Mouse (Mus musculus) lung, adult 2 months (tissue): ENCODE data around the gene Myt1l.

Experiments
- CTCF ChIP-seq: fragments of 200-500 bp; IDR thresholded peaks from 2 replicates; pipeline ENCODE4 v1.5.1; 2011; ENCODE audit warnings: mild to moderate bottlenecking, low read length, control low read depth; ENCODE audit not compliant: insufficient read depth
- POLR2A ChIP-seq: fragments of 200-500 bp; IDR thresholded peaks from 2 replicates; pipeline ENCODE4 v1.6.1; 2011; ENCODE audit warnings: low read depth, mild to moderate bottlenecking, control low read depth, low read length, borderline replicate concordance; ENCODE audit errors: extremely low read depth

DNA sequence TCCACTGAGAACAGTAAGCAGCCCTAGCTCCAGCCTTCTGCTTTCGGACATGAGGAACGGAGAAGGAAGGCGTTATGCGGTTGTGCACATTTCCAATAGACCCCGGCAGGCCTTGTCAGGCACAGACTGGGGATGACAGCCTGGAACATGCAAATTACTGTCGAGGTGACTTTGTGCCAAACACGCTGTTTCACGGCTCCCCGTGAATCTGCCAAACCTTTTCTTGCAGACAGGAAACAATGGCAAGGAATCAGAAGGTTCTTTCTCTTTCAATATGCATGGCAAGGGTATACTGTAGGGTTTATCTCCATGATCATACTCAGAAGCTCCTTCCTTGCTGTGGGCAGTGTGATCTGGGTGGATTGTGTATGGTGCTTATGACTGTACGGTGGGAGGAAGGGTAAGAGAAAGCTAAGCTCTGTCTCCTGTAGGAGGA is 127.0 kb downstream of the Myt1l start:
- no peak for TF ChIP-seq CTCF
- TF ChIP-seq POLR2A: no peak
